Mouse (Mus musculus) brown adipose tissue, adult 24 weeks (tissue): ENCODE data around the gene Hinfp. TPM values are rescaled to one million over a fixed set of nuclear protein-coding genes. Genes with fewer than 3 reads are reported as not detected.

Experiments
- polyA plus RNA-seq: library from polyadenylated mRNA; stranded (reverse); fragments of >200 nt; gene quantifications from 2 replicates; pipeline ENCODE4 v1.2.4, GENCODE M21; 2012; ENCODE audit not compliant: missing spikeins, insufficient read depth, insufficient read length

Hinfp gene
- polyA plus RNA-seq, 1 experiment, result 5.1 TPM

Other genes with a start within 250 kb of the Hinfp start
- gene Usp2, start 238.7 kb downstream of the Hinfp start, polyA plus RNA-seq, result 7.2 and 11.1 TPM in 2 replicates
- gene Mfrp, start 203.9 kb downstream of the Hinfp start, polyA plus RNA-seq, result not detected in 2 replicates
- 3.6 and 3.7 TPM in 2 replicates for gene C1qtnf5, start 198.4 kb downstream of the Hinfp start, polyA plus RNA-seq
- gene Gm49380, start 192.2 kb downstream of the Hinfp start, polyA plus RNA-seq, result not detected in 2 replicates
- gene Rnf26, start 192.2 kb downstream of the Hinfp start, polyA plus RNA-seq, result 8.7 and 10.4 TPM in 2 replicates
- gene Mcam, start 171.2 kb downstream of the Hinfp start, polyA plus RNA-seq, result 27.8 and 28.1 TPM in 2 replicates
- 10.8 and 11.6 TPM in 2 replicates for gene Cbl, start 71.6 kb downstream of the Hinfp start, polyA plus RNA-seq
- gene Ccdc153, start 65.0 kb downstream of the Hinfp start, polyA plus RNA-seq, result not detected in 2 replicates
- not detected in 2 replicates for gene Pdzd3, start 54.2 kb downstream of the Hinfp start, polyA plus RNA-seq
- gene Nlrx1, start 37.1 kb downstream of the Hinfp start, polyA plus RNA-seq, result 8.7 and 8.8 TPM in 2 replicates
- gene Abcg4, start 17.1 kb downstream of the Hinfp start, polyA plus RNA-seq, result 0.36 TPM in 1 of 2 replicates, not detected in the other
- 9.7 and 11.8 TPM in 2 replicates for gene C2cd2l, start 14.6 kb upstream of the Hinfp start, polyA plus RNA-seq
- gene Dpagt1, start 20.3 kb upstream of the Hinfp start, polyA plus RNA-seq, result 14.6 and 17.9 TPM in 2 replicates
- gene H2afx, start 29.0 kb upstream of the Hinfp start, polyA plus RNA-seq, result 2.9 and 4.8 TPM in 2 replicates
- gene Hmbs, start 38.6 kb upstream of the Hinfp start, polyA plus RNA-seq, result 58.0 and 61.8 TPM in 2 replicates
- 19.2 and 25.3 TPM in 2 replicates for gene Vps11, start 56.0 kb upstream of the Hinfp start, polyA plus RNA-seq
- gene Hyou1, start 73.8 kb upstream of the Hinfp start, polyA plus RNA-seq, result 30.8 and 42.2 TPM in 2 replicates
- 19.2 and 21.2 TPM in 2 replicates for gene Slc37a4, start 91.2 kb upstream of the Hinfp start, polyA plus RNA-seq
- gene Rps25, start 101.5 kb upstream of the Hinfp start, polyA plus RNA-seq, result 1,821 and 1,946 TPM in 2 replicates
- 112 and 145 TPM in 2 replicates for gene Trappc4, start 101.9 kb upstream of the Hinfp start, polyA plus RNA-seq
- 7.3 and 11.1 TPM in 2 replicates for gene Ccdc84, start 112.9 kb upstream of the Hinfp start, polyA plus RNA-seq
- not detected in 2 replicates for gene Foxr1, start 135.5 kb upstream of the Hinfp start, polyA plus RNA-seq
- not detected in 2 replicates for gene Upk2, start 149.3 kb upstream of the Hinfp start, polyA plus RNA-seq
- 19.2 and 24.4 TPM in 2 replicates for gene Bcl9l, start 177.2 kb upstream of the Hinfp start, polyA plus RNA-seq